ENCODE assay signal across 25 mouse cellular contexts in the genomic region with DNA sequence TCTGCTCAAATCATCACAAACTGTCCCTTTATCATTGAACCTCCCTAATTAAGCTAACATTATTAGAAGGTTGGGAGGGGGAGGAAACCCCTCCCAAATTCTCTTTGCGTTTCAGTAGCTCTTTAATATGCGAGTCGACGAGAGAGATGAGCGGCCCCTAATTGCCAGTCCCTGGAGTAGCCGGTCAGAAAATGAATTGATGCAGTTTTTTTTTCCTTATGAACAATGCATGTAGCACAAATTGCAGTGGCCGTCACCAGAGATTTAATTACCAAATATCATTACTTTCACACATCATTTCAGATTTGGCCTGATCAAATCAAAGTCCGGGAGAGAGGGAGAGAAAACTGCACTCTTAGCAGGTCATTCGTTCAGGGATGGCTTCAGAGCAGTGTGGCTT.
"Had no signal": no experiment of that assay in that cellular context is flagged by ENCODE, and none has a peak within 500 bp of the region (broad histone marks: within the 10 kb centered on the region; RNA-seq: fewer than 3 reads in every experiment).

No protein-coding gene starts in this region.

- H3K36me3 ChIP-seq: heart, embryonic 13.5 days; heart, embryonic 15.5 days; hindbrain, embryonic 12.5 days; intestine, embryonic 15.5 days; limb, embryonic 10.5 days; limb, embryonic 12.5 days; liver, embryonic 13.5 days had no signal

- DNase-seq: gastrocnemius, postnatal 14 days; gastrocnemius, postnatal 36 days; heart, adult 2 months; heart, postnatal 14 days; heart, postnatal 36 days; kidney, adult 18-20 months; kidney, adult 8-10 months; kidney, postnatal 10 days; kidney, postnatal 25 days; kidney, postnatal 4 days; liver, embryonic 13.5 days had no signal

- H3K9ac ChIP-seq: heart, embryonic 13.5 days; heart, embryonic 15.5 days; hindbrain, embryonic 12.5 days; hindbrain, embryonic 14.5 days; intestine, embryonic 15.5 days; limb, embryonic 12.5 days; liver, embryonic 13.5 days had no signal

- H3K4me1 ChIP-seq: heart, embryonic 13.5 days; heart, embryonic 15.5 days; intestine, embryonic 15.5 days; liver, embryonic 13.5 days had no signal

- H3K4me2 ChIP-seq: heart, embryonic 11.5 days; heart, embryonic 13.5 days; heart, embryonic 15.5 days; hindbrain, embryonic 12.5 days; hindbrain, embryonic 14.5 days; intestine, embryonic 15.5 days; limb, embryonic 12.5 days; liver, embryonic 11.5 days; liver, embryonic 13.5 days had no signal

- H3K27ac ChIP-seq: heart, adult 2 months; heart, embryonic 13.5 days; heart, embryonic 15.5 days; hindbrain, embryonic 12.5 days; hindbrain, embryonic 14.5 days; intestine, embryonic 15.5 days; layer of hippocampus, adult 2 months; left cerebral cortex, adult 2 months; limb, embryonic 10.5 days; limb, embryonic 12.5 days; liver, embryonic 13.5 days had no signal

- H3K4me3 ChIP-seq: heart, adult 2 months; heart, embryonic 13.5 days; heart, embryonic 15.5 days; hindbrain, embryonic 12.5 days; intestine, embryonic 15.5 days; layer of hippocampus, adult 2 months; left cerebral cortex, adult 2 months; limb, embryonic 10.5 days; limb, embryonic 12.5 days; liver, embryonic 13.5 days had no signal

- H3K9me3 ChIP-seq: heart, embryonic 13.5 days; heart, embryonic 15.5 days; hindbrain, embryonic 12.5 days; intestine, embryonic 15.5 days; limb, embryonic 10.5 days; limb, embryonic 12.5 days; liver, embryonic 13.5 days had no signal

- ATAC-seq: hindbrain, embryonic 16.5 days; inflammation-experienced regulatory T-cells, adult 6 months; intestine, embryonic 15.5 days; intestine, postnatal 0 days had no signal
